Mouse (Mus musculus) midbrain, embryonic 10.5 days (tissue): ENCODE measurements around the gene Ephx4. TPM values are rescaled to one million over a fixed set of nuclear protein-coding genes. Genes with fewer than 3 reads are reported as not detected.

ENCODE experiments used
- DNase-seq: peaks from one replicate; pipeline ENCODE4 v3.0.0-alpha.2; 2017; ENCODE audit warnings: low spot score
- H3K27ac ChIP-seq: fragments of 300-500 bp; sonication (generic); replicated peaks from 2 replicates; pipeline ENCODE4 v1.5.1; 2016; ENCODE audit warnings: mild to moderate bottlenecking
- H3K27me3 ChIP-seq: fragments of 300-500 bp; sonication (generic); 2 replicates; pipeline ENCODE4 v1.6.1; 2016; ENCODE audit warnings: low read depth, mild to moderate bottlenecking; ENCODE audit not compliant: poor library complexity, severe bottlenecking
- H3K36me3 ChIP-seq: fragments of 300-500 bp; sonication (generic); 2 replicates; pipeline ENCODE4 v1.6.1; 2016; ENCODE audit warnings: mild to moderate bottlenecking, moderate library complexity
- H3K4me1 ChIP-seq: fragments of 300-500 bp; sonication (generic); 2 replicates; pipeline ENCODE4 v1.6.1; 2016
- H3K4me3 ChIP-seq: fragments of 300-500 bp; sonication (generic); 2 replicates; pipeline ENCODE4 v1.5.1; 2016; ENCODE audit warnings: mild to moderate bottlenecking, moderate library complexity
- H3K9me3 ChIP-seq: fragments of 300-500 bp; sonication (generic); replicated peaks from 2 replicates; pipeline ENCODE4 v1.6.1; 2016; ENCODE audit warnings: mild to moderate bottlenecking
- WGBS: fragments of 180-500 bp; shearing (Covaris S2); methylation state at CpG from one replicate; pipeline ENCODE4 v1.1.7; 2016; 5-methylcytosine and 5-hydroxymethylcytosine counted together
- polyA plus RNA-seq: library from polyadenylated mRNA; unstranded; fragments of >200 nt; fragmentation: Nextera tagmentation; extraction: Ambion mirVana; gene quantifications from 2 replicates; pipeline ENCODE4 v1.2.1, GENCODE M21; 2016

Gene Ephx4
- polyA plus RNA-seq, 1 experiment from 2014 or later = 0.57 TPM

DNA sequence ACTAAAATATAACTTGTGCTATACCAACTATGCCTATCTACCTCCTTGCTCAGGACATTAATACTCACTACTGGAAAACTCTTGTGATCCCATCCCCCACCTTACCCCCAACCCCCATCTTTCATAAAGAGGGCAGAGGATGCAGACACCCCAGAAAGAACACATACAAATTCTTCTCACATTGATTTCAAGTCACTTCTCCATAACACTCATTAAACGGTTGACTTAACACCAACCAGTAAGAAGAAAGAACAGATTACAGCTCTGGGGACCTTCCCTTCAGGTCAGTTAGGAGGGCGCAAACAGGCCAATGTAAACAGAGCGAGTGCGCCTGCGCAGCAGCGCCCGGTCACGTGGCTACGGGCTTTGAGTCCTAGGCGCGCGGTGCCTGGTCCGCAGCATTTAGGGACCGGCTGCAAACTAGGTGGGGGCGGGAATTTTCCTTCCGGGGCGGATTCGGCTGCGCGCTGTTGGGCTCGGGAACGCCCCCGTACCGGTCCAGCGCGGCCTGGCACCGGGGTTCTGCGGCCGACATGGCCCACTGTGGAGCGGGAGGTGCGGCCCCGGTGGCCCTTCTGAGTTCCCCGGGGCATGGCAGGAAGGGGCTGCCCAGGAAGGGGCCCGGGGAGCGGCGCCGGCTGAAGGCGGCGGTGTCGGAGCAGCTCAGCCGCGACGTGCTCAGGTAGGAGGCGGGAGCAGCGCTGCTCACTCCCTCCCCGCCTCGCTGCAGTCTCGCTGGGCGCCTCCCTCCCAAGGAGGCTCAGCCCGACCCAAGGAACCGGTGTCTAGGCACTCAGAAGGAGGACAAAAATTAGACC, 35.1 kb downstream of the Ephx4 start, which contains the start of gene Btbd8:
TSS of gene Btbd8 (plus strand) at position 534 of the 818 bp plus-strand sequence.
- H3K4me1 ChIP-seq = peaks cover 20% of the 10 kb centered on the region
- peak within 1 kb of the TSS; percentile 96 for H3K27ac ChIP-seq
- WGBS = under 1% methylated on average over 51 of the region's 51 CpGs

DNA sequence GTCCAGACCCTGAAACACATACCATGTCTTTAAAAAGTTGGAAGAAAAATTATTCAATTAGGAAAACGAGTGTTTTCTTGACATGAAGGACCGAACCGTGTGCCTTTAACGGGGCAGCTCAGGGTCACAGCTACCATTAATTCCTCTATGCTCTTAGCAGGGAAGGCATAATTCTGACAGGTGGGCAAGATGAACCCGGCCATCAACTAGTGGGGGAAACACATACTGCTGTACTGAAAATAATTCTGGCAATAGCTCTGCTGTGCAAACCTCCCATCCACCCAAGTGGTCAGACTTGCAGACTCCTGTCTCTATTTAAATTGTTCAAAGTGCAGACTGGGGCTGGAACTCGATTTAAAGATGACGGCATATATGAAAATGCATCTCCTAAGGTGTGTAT, 35.8 kb downstream of the Ephx4 start:
- Histone ChIP-seq H3K9me3 (no peaks in the 10 kb centered on the region), H3K36me3 (no peaks in the 10 kb centered on the region), H3K27me3 (no peaks in the 10 kb centered on the region), H3K4me3 (peak overlapping the region; percentile 90), H3K4me1 (peaks cover 20% of the 10 kb centered on the region), H3K27ac (peak overlapping the region; percentile 96)
- no peak for DNase-seq
- WGBS = 27% methylated on average over 7 of the region's 7 CpGs

More for the DNA sequence above, 35.1 kb downstream of the Ephx4 start, which contains the start of gene Btbd8:
- peak; percentile 94 for DNase-seq
- Histone ChIP-seq H3K27me3 (no peaks in the 10 kb centered on the region), H3K36me3 (no peaks in the 10 kb centered on the region), H3K4me3 (peak within 1 kb of the TSS; percentile 90), H3K9me3 (no peaks in the 10 kb centered on the region)

DNA sequence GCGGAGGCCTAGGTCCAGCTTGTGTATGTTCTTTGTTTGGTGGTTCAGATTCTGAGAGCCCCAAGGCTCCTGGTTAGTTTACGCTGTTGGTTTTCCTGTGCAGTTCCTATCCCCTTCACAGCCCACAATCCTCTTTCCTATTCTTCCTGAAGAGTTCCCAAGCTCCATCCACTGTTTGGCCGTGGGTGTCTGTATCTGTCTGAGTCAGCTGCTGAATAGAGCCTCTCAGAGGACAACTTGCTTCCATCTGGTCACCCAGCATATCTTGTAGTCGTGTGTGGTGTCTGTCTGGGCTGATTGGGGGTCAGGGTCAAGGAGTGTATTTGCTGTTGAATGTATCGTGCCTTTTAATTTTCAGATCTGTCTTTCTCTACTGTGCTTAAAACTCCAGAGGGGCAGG, 39.3 kb downstream of the Ephx4 start:
- DNase-seq = no peak
- Histone ChIP-seq H3K4me3 (no peak overlapping the region), H3K27ac (no peak overlapping the region), H3K9me3 (no peaks in the 10 kb centered on the region), H3K4me1 (peaks cover 18% of the 10 kb centered on the region), H3K36me3 (no peaks in the 10 kb centered on the region), H3K27me3 (no peaks in the 10 kb centered on the region)
- 88% methylated on average over 5 of the region's 5 CpGs for WGBS

DNA sequence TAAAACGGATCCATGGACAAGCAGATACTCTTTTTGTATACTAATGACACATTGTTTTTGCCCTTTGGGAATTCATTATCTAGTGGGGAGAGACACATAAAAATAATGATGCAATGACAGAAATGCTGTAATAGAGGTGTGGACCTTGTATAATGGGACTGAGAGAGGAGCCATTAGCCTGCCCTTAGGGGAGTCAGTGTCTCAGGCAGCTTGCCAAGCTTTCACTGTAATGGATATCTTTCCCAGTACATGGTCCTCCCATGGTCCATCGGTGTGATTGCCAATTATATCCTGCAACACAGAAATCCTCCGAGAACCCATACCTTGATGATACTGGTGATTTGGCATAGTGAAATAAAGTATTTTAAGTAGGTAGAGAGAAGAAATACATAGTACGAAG, 41.7 kb downstream of the Ephx4 start:
- H3K4me1 ChIP-seq = no peaks in the 10 kb centered on the region
- H3K9me3 ChIP-seq = no peaks in the 10 kb centered on the region
- no peaks in the 10 kb centered on the region for H3K27me3 ChIP-seq
- H3K27ac ChIP-seq = no peak overlapping the region
- no peak for DNase-seq
- 89% methylated on average over 4 of the region's 4 CpGs for whole genome bisulfite sequencing
- no peak overlapping the region for H3K4me3 ChIP-seq
- H3K36me3 ChIP-seq = no peaks in the 10 kb centered on the region

DNA sequence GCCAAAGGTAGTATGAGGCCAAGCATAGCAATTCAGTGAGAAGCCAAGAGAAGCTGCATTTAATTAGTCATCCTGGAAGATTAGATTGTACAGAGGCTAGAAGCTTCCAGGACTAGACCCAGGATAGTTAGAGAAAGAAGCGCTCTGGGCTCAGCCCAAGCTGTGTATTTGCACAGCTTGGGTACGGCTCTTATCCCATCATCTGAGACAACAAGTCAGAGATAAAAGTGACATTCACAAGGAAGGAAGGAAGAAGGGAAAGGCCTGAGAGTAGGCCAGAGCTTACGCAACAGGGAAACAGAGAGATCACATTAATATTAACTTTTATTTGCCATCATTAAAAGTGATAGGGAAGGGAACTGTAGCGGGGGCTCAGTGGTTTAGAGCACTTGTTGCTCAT, 45.4 kb downstream of the Ephx4 start:
- H3K36me3 ChIP-seq = no peaks in the 10 kb centered on the region
- no peak for DNase-seq
- no peaks in the 10 kb centered on the region for H3K4me1 ChIP-seq
- WGBS = 89% methylated on average over 4 of the region's 4 CpGs
- no peaks in the 10 kb centered on the region for H3K27me3 ChIP-seq
- no peak overlapping the region for H3K4me3 ChIP-seq
- no peaks in the 10 kb centered on the region for H3K9me3 ChIP-seq
- H3K27ac ChIP-seq = no peak overlapping the region

DNA sequence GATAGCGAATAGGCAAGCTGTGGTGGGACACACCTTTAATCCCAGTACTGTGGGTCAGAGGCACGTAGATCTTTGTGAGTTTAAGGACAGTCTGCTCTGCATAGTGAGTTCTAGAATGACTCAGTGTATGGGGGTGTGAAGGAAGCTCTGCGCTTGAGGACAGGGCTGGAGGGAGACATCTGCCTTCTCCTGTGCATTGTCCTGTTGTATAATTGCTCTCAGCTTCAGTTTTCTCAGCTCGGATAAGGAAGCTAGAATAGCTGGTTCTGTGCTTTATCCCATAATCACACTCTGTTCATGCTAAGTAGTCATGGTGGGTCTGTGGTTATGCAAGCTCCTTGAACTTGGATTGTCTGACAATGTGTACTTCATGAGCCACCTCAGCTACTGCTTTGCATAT, 46.2 kb downstream of the Ephx4 start:
- WGBS = 92% methylated on average over 4 of the region's 4 CpGs
- Histone ChIP-seq H3K36me3 (no peaks in the 10 kb centered on the region), H3K27ac (no peak overlapping the region), H3K4me3 (no peak overlapping the region), H3K9me3 (no peaks in the 10 kb centered on the region), H3K4me1 (no peaks in the 10 kb centered on the region), H3K27me3 (no peaks in the 10 kb centered on the region)
- no peak for DNase-seq

DNA sequence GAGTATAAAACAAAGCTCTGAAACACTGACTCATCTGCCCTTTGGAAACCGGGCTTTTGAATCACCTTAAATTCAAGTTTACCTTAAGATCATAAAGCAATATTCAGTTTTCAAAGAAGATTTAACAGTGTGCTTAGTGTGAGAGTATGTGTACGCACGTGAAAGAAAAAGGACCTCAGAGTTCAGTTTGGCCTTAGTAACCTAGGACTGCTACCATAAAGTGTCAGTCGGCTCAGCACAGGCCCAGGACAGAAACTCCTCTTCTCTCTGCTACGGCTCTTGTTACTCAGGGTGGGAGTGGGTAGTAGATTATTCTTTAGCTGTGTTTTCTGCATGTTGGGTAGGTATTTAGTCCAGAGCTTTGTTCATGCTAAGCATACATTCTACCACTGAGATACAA, 47.1 kb downstream of the Ephx4 start:
- Histone ChIP-seq H3K9me3 (no peaks in the 10 kb centered on the region), H3K27ac (no peak overlapping the region), H3K36me3 (no peaks in the 10 kb centered on the region), H3K4me1 (no peaks in the 10 kb centered on the region), H3K4me3 (no peak overlapping the region), H3K27me3 (no peaks in the 10 kb centered on the region)
- 90% methylated on average over 5 of the region's 5 CpGs for WGBS
- no peak for DNase-seq

DNA sequence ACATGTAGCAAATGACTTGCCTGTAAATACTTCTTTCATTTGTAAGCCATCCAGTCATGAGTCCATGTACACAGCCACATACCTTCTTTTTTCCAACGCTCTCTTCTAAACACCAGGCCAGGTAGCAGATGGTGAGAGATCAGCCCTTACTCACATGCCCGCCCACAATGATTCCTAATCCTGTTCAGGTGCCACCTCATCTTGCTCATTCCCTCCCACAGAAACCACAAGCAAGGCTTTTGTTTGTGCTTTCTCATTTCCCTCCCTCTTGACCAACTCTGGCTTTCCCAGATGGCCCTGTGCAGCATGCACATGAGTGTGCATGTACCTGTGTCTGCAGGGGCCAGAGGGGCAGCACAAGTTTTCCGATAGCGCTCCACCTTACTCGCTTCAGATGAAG, 47.8 kb downstream of the Ephx4 start:
- WGBS = 91% methylated on average over 5 of the region's 5 CpGs

DNA sequence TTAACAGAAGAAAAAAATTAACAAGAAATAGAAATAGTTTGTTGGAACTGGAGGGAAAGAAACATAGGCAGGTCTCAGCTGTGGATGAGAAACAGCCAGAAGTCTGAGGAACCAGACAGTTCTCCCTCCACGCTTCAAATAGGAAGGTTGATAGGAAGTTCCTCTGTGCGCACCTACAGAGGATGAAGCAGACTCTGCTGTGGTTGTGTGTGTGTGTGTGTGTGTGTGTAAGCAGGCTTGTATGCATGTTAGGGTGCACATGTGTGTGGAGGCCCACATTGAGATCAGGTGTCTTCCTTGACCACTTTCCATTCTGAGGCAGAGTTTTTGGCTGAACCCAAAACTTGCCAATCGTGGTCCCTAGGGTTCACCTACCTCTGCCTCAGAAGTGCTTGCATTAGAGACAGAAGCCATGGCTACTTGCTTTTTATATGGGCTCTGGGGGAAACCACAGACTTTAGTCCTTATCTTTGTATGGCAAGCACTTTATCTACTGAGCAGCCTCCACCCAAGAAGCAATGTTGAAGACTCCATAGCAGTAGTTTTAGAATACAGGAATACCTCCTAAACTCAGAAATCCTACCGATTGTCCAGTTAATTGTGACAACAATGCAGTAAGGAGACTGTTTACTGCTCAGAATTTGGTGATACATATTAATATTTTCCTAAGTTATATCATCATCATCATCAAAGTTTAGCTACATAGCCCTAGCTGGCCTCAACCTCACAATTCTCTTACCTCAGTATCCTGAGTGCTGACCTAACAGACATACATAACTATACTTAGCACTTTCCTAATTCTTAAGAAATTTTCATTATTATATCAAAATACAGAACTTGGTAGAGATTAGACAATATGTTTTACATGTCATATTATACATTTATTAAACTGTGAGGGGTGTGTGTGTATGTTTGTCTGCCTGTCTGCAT, 59.9 kb downstream of the Ephx4 start:
- H3K36me3 ChIP-seq = no peaks in the 10 kb centered on the region
- H3K4me1 ChIP-seq = peaks cover 8% of the 10 kb centered on the region
- WGBS = 91% methylated on average over 4 of the region's 4 CpGs
- DNase-seq = no peak
- H3K9me3 ChIP-seq = no peaks in the 10 kb centered on the region
- H3K27me3 ChIP-seq = no peaks in the 10 kb centered on the region
- no peak overlapping the region for H3K27ac ChIP-seq
- no peak overlapping the region for H3K4me3 ChIP-seq

More for the DNA sequence above, 47.8 kb downstream of the Ephx4 start:
- DNase-seq = no peak
- Histone ChIP-seq H3K27ac (no peak overlapping the region), H3K4me1 (no peaks in the 10 kb centered on the region), H3K4me3 (no peak overlapping the region), H3K9me3 (no peaks in the 10 kb centered on the region), H3K27me3 (no peaks in the 10 kb centered on the region), H3K36me3 (no peaks in the 10 kb centered on the region)

DNA sequence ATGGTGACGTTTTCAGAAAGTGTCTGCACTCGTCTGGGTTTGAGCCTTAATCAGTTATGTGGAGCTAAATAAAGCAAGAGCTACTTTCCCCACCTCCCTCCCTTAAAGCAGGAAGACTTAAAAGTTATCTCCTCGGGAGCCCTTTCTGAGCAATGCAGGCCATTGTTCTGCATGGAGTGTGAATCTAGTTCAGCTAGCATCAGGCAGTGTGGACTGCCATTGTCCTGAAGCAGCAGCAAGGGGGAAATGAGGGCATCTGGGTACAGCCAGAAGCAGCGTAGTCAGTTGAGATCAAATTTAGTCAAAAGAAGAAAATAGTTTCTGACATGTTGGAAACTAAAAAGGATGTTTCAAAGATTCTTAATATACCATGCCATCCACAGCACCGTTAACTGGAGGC, 64.0 kb downstream of the Ephx4 start:
- peaks cover 8% of the 10 kb centered on the region for H3K4me1 ChIP-seq
- no peak for DNase-seq
- peaks cover 7% of the 10 kb centered on the region; the same call in 1 of the 2 replicates for H3K36me3 ChIP-seq
- H3K9me3 ChIP-seq = no peaks in the 10 kb centered on the region
- peak overlapping the region; percentile 38; the same call in 1 of the 2 replicates for H3K27ac ChIP-seq
- H3K27me3 ChIP-seq = no peaks in the 10 kb centered on the region
- WGBS = 43% methylated on average over 5 of the region's 5 CpGs
- H3K4me3 ChIP-seq = no peak overlapping the region

DNA sequence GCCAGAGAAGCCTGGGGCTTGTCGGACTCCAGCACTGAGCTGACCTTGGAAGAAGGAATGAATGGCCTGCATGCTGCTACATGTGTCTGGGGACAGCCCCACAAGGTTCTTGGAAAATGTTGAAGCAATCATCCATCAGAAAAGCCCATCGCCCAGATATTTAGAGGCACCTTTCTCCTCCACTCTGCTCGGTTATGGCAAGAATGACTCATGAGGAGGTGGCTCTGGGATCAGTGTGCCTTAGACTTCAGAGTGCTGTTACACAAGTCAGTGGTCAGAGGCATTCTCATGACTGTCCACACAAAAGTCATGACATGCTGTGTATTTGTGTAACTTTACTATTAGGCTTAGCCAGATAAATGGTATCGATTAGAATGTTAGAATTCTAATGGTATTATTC, 64.6 kb downstream of the Ephx4 start:
- DNase-seq = no peak
- Histone ChIP-seq H3K9me3 (no peaks in the 10 kb centered on the region), H3K27ac (peak overlapping the region; percentile 38; the same call in 1 of the 2 replicates), H3K27me3 (no peaks in the 10 kb centered on the region), H3K4me1 (peaks cover 8% of the 10 kb centered on the region), H3K4me3 (no peak overlapping the region), H3K36me3 (peaks cover 7% of the 10 kb centered on the region; the same call in 1 of the 2 replicates)
- WGBS = 82% methylated on average over 4 of the region's 4 CpGs

DNA sequence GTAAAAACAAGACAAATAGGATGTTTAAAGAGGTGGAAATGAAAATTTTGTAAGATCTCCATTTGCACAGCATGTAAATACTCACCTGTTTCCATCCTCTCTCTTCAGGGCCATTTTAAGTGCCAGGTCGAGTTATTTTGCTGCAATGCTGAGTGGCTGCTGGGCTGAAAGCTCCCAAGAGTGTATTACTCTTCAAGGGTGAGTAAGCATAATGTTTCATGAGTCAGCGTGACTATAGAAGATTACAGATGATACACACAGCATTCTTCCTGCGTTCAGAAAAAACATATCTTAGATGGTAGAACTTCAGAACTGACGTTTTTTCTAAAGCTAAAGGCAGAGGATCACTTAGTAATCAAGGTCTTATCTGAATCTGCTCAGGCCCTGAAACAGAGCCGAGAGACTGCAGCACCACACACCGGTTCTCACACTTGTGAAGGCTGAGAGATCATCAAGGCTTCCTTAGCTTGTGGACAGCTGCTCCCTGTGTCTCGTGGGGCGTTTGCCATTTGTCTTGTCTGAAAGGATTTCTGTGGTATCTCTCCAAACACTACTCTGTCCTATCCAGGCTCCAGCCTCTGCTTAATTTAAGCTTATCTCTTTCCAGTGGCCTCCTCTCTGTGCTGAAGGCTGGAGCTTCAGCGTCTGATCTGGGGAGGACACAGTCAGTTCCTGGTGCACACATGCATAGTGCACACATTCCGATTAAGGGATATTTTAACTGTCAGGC, 68.2 kb downstream of the Ephx4 start:
- no peaks in the 10 kb centered on the region for H3K27me3 ChIP-seq
- H3K4me1 ChIP-seq = peaks cover 8% of the 10 kb centered on the region
- DNase-seq = no peak
- no peak overlapping the region for H3K27ac ChIP-seq
- WGBS = 83% methylated on average over 10 of the region's 10 CpGs
- no peak overlapping the region for H3K4me3 ChIP-seq
- peaks cover 24% of the 10 kb centered on the region for H3K36me3 ChIP-seq
- H3K9me3 ChIP-seq = no peaks in the 10 kb centered on the region
